Mouse (Mus musculus) frontal cortex, postnatal 14 days (tissue): ENCODE measurements at regions not wholly inside any gene's neighbourhood (a gene's known extent, or its start where the extent isn't known, plus 50 kb on each side); places are given as distances from the start of the nearest gene placed in this dataset.

ENCODE experiments used
- DNase-seq, 2 experiments: peaks; one replicate each; pipeline ENCODE4 v3.0.0; 2022; ENCODE audit warnings: low spot score in 2 of 2

DNA sequence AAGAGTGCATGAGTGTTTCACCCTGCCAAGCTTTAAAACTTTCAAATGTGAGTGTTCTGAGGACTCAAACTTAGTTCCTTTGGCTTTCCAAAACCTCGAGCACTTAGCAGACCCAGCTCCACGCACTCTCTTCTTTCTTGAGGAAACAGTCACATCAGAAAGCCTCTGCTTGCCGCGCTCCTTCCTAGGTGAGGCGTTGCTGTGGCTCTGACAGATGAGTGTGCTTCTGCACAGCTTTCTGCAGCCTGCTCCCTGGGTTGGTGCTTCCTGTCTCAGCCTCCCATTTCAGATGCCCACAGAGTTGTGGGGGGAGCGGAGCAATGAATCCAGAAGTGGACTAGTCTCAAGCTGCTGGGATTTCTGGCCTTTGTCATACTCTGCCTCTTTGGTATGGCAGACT lies 95.3 kb upstream of the Id2 start:
- DNase-seq: no peak

DNA sequence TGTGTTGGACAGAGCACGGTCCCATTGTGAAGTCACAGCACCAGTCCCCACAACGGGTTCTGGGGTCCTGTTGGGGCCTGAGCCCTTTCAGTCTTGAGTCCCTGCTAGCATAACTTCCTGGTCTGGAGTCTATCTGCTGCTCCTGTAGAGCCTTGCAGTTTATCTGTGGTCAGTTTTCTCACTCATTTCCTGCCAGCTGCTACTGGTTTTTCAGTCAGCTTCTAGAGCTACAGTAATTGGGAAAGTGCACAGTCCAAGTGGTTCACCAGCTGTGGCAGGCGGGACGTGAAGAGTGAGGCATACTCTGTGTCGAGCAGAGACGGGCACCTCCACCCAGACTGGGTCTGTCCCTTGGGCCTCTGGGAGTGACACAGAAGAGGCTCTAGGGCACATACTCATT lies 93.4 kb upstream of the Id2 start:
- DNase-seq: no peak

GRCm38 (mm10) chr12:25189174-25189761 lies 92.3 kb upstream of the Id2 start:
- DNase-seq: peak; percentile 26 to 54

DNA sequence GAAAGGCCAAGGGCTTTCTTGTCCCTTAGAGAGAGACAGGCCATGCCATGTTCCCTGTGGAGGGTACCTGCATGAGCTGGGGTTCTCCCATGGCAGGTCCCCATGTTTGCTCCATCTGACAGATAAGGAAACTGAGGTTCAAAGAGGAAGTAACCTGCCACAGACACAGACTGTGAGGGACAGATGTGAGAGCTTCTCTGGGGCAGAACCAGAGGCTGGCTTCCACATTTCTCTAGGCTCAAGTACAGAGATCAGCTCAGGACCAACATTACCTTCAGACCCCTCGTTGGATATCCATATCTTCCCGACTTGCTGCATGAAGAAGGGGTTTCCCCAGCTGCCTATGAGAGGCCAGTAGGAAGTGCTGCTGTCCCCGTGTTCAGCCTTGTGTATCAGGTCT lies 91.6 kb upstream of the Id2 start:
- DNase-seq: no peak

GRCm38 (mm10) chr12:25187216-25187615 lies 90.3 kb upstream of the Id2 start:
- DNase-seq: no peak

DNA sequence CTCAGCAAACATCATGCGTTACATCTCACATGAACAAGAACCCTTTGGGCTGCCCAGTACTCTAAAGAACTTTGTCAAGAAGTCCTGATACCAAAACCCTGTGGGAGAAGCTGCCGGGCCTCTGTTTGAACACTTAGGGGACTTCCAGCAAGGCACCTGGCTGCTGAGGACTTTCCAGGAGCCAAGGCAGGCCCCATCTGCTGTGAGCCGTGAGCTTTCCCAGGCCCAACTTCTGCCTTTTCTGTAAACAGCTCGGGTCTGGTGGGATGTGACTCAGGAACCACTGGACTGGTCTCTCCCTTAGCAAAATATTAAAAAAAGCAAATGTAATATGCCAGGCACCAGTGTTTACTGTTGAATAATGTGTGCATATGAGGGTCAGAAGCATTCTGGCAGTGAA lies 85.7 kb upstream of the Id2 start:
- DNase-seq: no peak

DNA sequence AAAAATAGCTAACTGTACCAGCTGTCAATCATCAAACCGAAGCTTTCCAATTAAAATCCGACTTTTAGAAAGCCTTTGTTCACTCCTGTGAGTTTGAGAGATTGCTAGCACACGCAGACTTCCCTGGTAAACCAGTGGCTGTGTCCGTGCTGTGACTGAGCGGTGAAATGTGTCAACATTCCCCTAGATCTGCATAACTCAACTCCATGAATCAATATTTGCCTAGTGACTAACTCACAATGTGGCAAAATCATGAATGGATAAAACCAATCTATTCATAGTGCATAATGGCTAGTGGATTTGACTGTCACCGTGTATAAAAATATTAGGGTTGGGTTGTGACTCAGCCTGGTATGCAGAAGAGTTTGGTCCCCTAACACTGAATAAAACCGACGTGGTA lies 84.4 kb upstream of the Id2 start:
- DNase-seq: no peak

DNA sequence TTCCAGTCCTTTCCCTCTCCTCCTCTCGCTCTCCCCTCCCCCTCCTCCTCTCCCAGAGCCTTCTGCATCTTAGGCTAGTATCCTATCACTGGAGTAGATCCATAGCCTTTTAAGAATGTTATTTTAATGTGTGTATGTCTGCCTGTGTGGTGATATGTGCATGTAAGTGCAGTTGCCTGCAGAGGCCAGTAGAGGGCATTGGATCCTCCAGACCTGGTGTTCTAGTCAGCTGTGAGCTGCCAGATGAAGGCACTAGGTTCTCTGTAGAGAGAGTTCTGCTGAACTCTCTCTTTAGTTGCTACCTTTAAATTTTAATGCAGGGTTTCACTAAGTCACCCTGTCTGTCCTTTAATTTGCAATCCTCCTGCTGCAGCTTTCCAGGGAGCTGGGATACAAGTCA lies 83.9 kb upstream of the Id2 start:
- no peak for DNase-seq

DNA sequence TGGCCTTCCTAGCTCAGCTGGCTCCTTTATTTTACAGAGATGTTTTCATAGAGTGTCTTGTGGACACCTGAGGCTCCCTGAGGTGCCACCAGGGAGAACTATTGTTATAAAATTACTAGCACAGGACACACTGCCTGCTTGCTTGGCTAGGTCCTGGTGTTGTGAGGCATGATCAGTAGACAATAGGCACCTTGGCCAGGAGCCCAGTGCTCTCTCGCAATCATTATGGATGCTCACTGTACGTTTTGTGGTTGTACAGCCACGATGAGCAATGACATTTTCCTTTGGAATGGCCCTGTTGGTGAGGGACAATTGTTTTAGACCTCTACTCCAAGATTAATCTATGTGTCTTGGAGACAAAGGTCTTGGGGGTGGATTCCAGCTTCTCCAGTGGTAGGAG lies 83.3 kb upstream of the Id2 start:
- no peak for DNase-seq

- no peak for DNase-seq
Observed at GRCm38 (mm10) chr12:25178491-25179115, 81.7 kb upstream of the Id2 start.

GRCm38 (mm10) chr12:25177827-25178226 lies 80.9 kb upstream of the Id2 start:
- no peak for DNase-seq

GRCm38 (mm10) chr12:25176565-25176964 lies 79.6 kb upstream of the Id2 start:
- no peak for DNase-seq

DNA sequence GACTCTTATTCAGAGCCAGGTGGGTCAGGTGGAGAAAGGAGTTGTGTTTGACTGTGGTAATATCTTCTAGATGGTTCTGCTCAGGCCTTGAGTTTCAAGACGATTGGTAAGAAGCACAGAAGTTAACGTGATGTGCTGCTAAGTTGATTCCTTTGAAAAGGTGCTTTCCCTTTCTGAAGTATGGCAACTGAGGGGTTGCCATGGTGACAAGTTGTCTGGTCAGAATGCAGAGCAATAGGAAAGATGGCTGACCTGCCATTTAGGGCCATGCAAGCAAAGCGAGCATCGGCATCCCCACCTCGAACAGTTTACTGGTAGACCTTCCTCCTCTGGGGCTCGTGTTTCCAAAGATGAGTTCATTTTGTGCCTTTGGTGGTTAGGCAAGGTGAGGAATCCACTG lies 76.1 kb upstream of the Id2 start:
- no peak for DNase-seq

DNA sequence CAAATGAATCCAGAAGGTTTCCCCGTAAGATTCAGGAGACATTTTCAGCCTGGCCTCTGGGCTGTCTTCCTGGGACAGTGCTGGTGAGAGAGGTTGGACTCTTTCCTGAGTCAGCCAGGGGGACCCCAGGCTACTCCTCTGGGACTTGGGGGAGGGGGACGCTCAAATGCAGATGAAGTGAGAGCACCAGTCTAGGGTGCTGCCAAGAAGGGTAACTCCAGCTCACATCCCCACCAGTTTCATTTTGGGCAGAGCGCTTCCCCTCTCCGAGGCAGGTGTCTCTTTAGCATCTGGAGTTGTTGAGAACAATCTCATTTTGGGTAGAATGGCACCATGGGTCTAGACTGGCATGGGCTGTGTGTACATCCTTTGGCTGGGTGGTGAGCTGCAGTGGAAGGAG lies 75.5 kb upstream of the Id2 start:
- DNase-seq: no peak

- no peak for DNase-seq
Observed at GRCm38 (mm10) chr12:25169611-25170010, 72.7 kb upstream of the Id2 start.

- DNase-seq: no peak
Observed at GRCm38 (mm10) chr12:25168213-25168545, 71.2 kb upstream of the Id2 start.

GRCm38 (mm10) chr12:25167504-25168212 lies 70.7 kb upstream of the Id2 start:
- DNase-seq: no peak

DNA sequence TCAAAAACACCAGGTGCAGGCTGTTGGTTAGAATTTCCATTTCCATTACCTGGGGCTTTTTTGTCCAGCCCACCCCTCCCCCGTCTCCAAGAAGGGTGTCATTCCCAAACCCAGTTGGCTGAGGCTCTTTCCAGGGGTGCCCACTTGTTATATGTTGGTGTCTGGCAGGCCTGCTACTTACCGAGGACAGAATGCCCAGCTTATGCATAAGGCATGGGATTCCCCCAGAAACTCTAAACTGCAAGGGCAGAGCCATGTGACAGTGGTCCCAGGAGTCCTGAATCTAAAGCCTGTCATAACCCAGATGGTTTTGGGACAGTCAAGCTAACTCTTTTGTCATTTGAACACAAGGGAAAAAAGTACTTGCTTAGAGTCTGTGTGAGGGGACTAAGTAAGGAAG lies 69.6 kb upstream of the Id2 start:
- no peak for DNase-seq

DNA sequence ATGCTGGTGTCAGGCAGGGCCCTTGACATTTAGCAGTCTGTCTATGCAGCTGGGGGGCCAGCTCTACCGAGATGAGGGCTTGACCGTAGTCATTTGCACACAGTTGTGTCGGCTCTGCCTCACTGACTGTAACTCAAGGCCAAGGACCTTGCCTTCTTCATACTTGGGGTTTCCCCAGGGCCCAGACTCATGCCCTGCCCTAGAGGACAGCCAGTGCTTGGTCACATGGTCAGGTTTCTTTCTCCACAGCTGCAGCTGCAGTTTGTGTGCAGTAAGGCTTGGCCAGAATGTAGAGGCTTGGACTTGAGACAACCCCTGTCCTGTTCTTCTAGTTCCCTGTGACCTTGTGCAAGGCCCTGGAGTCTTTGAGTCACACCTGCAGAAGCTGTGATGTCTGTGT lies 68.7 kb upstream of the Id2 start:
- no peak for DNase-seq

GRCm38 (mm10) chr12:25164724-25165123 lies 67.8 kb upstream of the Id2 start:
- DNase-seq: no peak

DNA sequence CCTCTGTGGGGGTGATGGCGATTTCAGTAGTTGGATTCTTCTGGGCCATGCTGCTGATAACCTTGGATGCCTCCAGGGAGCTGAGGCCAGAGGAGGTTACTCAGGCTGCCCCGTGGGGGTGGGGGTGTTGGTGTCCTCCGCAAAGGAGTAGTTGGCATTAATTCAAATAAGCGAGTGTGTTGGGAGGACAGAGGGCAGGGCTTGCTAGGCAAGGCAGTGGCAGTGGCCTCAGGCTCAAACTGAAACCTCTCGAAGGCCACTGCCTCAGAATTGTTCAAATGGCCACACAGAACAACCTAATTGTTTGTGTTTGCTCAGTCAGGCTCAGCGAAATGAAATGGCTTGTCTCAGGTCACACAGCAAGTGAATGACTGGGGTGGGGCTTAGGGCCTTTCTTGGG lies 66.6 kb upstream of the Id2 start:
- no peak for DNase-seq

GRCm38 (mm10) chr12:25162843-25163242 lies 65.9 kb upstream of the Id2 start:
- no peak for DNase-seq

GRCm38 (mm10) chr12:25161939-25162338 lies 65.0 kb upstream of the Id2 start:
- DNase-seq: no peak
